Mouse (Mus musculus): ENCODE results near the gene Ltbp1. TPM values are rescaled to one million over a fixed set of nuclear protein-coding genes. Genes with fewer than 3 reads are reported as not detected.

Ltbp1 gene
- polyA plus RNA-seq, 1 experiment from 2014 or later = 2.5 TPM

DNA sequence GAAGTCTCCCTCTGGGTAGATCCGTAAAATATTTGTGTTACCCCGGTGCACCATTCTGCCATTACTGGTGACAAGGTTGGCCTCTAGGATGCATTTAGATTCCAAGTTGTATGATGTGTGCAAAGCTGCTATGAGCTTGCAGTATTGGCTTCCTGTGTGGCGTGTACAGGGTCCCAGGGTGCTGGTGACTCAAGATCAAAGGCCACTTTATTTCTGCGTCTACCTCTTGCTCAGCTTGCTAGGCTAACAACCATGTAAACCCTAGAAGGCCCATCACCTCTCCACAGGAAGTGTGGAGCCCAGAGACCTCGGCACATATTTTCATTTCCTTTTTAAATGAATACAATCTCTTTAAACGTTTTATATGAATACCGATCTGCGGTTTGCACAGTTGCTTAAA, 96.6 kb downstream of the Ltbp1 start:
- Histone ChIP-seq H3K9me3 (ENCODE audit: control insufficient read depth, low read length) (no peaks in the 10 kb centered on the region), H3K9ac (replicated peaks; ENCODE audit: low read length) (no peak overlapping the region)

DNA sequence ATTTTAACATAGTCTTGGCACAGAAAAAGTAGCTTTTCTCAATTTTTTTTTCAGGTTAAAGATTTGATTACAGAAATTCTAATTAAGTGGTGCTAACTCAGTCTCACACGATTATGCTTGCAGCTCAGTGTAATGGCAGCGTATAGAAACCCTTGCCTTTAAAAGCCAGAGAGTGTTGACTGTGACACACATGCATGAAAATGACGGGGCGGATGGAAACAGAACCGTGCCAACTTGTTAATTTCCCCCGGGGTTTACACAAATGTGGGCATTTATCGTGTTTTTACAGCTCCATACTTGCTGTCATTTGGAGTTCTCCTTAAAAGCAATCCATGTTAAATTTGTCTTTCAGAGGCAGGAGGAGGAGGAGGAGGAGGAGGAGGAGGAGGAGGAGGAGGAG, 102.0 kb downstream of the Ltbp1 start:
- Histone ChIP-seq H3K4me2 (ENCODE audit: low read length) (no peak overlapping the region), H3K9me3 (ENCODE audit: control insufficient read depth, low read length) (no peaks in the 10 kb centered on the region), H3K27me3 (ENCODE audit: control insufficient read depth, insufficient read depth, low read length) (no peaks in the 10 kb centered on the region), H3K36me3 (ENCODE audit: control insufficient read depth, insufficient read depth, low read length) (no peaks in the 10 kb centered on the region), H3K27ac (replicated peaks; ENCODE audit: low read depth, low read length) (no peak overlapping the region), H3K4me3 (replicated peaks; ENCODE audit: low read depth, low read length) (no peak overlapping the region), H3K4me1 (ENCODE audit: control insufficient read depth, insufficient read depth, low read length) (no peaks in the 10 kb centered on the region), H3K9ac (replicated peaks; ENCODE audit: low read length) (no peak overlapping the region)
- DNase-seq = peak; percentile 38
- 60% methylated on average over 7 of the region's 7 CpGs for WGBS
- ATAC-seq (ENCODE audit: low FRiP score, low TSS enrichment) = no peak; the same call in 1 of the 2 replicates

More for the DNA sequence above, 96.6 kb downstream of the Ltbp1 start:
- no peak overlapping the region for H3K4me2 ChIP-seq (ENCODE audit: low read length)
- WGBS = 92% methylated on average over 8 of the region's 8 CpGs
- no peak for DNase-seq
- no peak overlapping the region for H3K4me3 ChIP-seq (replicated peaks; ENCODE audit: low read depth, low read length)
- ATAC-seq (ENCODE audit: low FRiP score, low TSS enrichment) = no peak
- no peak overlapping the region for H3K27ac ChIP-seq (replicated peaks; ENCODE audit: low read depth, low read length)
- no peaks in the 10 kb centered on the region for H3K4me1 ChIP-seq (ENCODE audit: control insufficient read depth, insufficient read depth, low read length)
- H3K36me3 ChIP-seq (ENCODE audit: control insufficient read depth, insufficient read depth, low read length) = no peaks in the 10 kb centered on the region
- H3K27me3 ChIP-seq (ENCODE audit: control insufficient read depth, insufficient read depth, low read length) = no peaks in the 10 kb centered on the region

DNA sequence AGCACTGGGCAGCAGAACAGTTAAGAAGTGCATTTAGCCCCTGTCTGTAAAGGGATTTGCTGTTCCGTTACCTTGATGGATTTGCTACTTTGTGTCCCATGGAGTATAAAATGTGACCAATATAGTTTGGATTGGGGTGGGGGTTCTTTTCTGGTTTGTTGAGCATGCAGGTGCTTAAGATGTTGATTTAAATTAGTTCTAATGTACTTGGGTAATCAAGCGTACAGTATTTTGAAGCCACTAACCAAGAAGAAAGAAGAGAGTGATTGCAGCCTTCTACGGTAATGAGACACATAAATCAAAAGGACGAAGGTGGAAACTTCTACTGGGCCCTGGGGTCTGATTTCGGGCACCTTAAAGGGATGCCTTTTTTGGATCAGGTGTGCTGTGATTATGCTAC, 102.5 kb downstream of the Ltbp1 start:
- Histone ChIP-seq H3K27ac (replicated peaks; ENCODE audit: low read depth, low read length) (no peak overlapping the region), H3K4me2 (ENCODE audit: low read length) (no peak overlapping the region), H3K9ac (replicated peaks; ENCODE audit: low read length) (no peak overlapping the region), H3K9me3 (ENCODE audit: control insufficient read depth, low read length) (no peaks in the 10 kb centered on the region), H3K4me1 (ENCODE audit: control insufficient read depth, insufficient read depth, low read length) (no peaks in the 10 kb centered on the region), H3K4me3 (replicated peaks; ENCODE audit: low read depth, low read length) (no peak overlapping the region), H3K27me3 (ENCODE audit: control insufficient read depth, insufficient read depth, low read length) (no peaks in the 10 kb centered on the region), H3K36me3 (ENCODE audit: control insufficient read depth, insufficient read depth, low read length) (no peaks in the 10 kb centered on the region)
- DNase-seq (no peak), ATAC-seq (ENCODE audit: low FRiP score, low TSS enrichment) (no peak)
- WGBS = 65% methylated on average over 5 of the region's 5 CpGs

DNA sequence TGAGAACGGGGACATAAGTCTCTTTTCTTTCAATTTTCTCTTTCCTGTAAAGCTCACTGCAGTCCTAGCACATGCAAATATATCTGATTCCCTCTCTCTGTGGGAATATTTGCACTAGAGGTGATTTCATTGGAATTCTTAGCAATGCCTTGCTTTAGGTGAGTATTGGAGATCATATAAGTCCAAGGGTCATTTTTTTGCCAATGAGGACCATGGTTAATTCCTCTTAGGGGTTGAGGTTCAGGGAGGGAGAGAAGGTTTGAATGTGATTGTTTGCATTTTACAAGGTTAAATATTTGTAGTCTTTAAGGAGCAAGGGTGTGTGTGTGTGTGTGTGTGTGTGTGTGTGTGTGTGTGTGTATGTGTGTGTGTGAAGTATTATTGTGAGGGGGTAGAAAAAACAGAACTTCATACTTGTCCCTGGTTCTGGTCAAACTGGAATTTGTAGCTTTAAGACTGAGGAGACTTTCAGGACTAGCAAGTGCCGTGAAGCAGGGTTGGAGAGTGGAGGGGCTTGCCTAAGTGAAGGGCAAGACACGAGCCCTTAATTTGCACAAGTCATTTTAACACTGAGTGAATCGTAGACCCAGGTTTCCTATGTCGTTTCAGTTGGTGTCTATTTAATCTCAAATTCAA, 103.8 kb downstream of the Ltbp1 start:
- Histone ChIP-seq H3K9ac (replicated peaks; ENCODE audit: low read length) (no peak overlapping the region), H3K27ac (replicated peaks; ENCODE audit: low read depth, low read length) (no peak overlapping the region), H3K4me2 (ENCODE audit: low read length) (no peak overlapping the region), H3K27me3 (ENCODE audit: control insufficient read depth, insufficient read depth, low read length) (no peaks in the 10 kb centered on the region), H3K4me3 (replicated peaks; ENCODE audit: low read depth, low read length) (no peak overlapping the region), H3K9me3 (ENCODE audit: control insufficient read depth, low read length) (no peaks in the 10 kb centered on the region), H3K36me3 (ENCODE audit: control insufficient read depth, insufficient read depth, low read length) (no peaks in the 10 kb centered on the region), H3K4me1 (ENCODE audit: control insufficient read depth, insufficient read depth, low read length) (no peaks in the 10 kb centered on the region)
- 75% methylated on average over 5 of the region's 5 CpGs for WGBS
- DNase-seq (no peak), ATAC-seq (ENCODE audit: low FRiP score, low TSS enrichment) (no peak)

DNA sequence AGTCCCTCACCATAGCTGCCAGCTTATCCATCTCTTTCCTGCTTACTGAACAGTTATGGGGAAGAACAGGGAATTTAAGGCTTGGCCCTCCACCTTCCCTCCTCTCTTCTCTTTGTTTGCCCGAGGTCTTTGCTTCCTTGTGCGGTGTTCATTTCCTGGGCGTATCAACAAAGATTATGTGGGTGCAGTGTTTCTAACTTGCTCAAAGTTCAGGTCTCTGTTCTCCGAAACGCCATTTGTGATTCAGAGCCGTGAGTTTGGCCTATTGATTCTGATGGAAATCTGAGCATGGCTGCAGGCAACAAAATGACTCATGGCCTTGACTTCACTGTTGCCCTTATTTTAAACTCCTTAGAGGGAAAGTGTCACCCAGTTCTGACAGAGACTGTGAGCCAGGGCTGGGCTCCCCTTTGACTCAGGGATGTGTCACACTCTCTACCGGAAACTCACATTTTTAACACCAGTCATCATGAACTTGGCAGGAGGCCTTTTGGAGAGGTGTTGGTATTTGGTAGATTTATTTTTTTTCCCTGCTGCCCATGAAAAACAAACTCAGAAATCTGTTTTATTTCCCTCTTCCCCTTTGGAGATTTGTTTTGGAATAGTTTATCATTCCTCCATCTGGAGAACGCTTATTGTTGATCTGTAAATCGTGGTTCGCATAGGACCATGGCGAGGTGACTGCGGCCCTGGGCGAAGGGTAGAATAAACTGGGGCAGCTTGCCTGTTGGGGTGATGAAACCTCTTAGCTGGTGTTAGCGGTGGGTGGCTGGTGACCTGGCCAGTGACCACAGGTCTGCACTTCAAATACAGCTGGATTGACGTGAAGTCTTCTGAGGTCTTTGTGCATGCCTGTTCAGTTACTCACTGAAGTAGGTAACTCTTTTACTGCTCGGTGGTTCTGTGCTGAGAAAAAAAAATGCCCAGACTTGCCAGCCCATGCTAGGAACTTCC, 105.2 kb downstream of the Ltbp1 start:
- H3K9ac ChIP-seq (replicated peaks; ENCODE audit: low read length) = no peak overlapping the region
- H3K27me3 ChIP-seq (ENCODE audit: control insufficient read depth, insufficient read depth, low read length) = no peaks in the 10 kb centered on the region
- H3K4me2 ChIP-seq (ENCODE audit: low read length) = no peak overlapping the region
- no peak overlapping the region for H3K27ac ChIP-seq (replicated peaks; ENCODE audit: low read depth, low read length)
- H3K9me3 ChIP-seq (ENCODE audit: control insufficient read depth, low read length) = no peaks in the 10 kb centered on the region
- H3K36me3 ChIP-seq (ENCODE audit: control insufficient read depth, insufficient read depth, low read length) = no peaks in the 10 kb centered on the region
- H3K4me3 ChIP-seq (replicated peaks; ENCODE audit: low read depth, low read length) = no peak overlapping the region
- ATAC-seq (ENCODE audit: low FRiP score, low TSS enrichment) = no peak
- 93% methylated on average over 16 of the region's 16 CpGs for WGBS
- DNase-seq = no peak
- no peaks in the 10 kb centered on the region for H3K4me1 ChIP-seq (ENCODE audit: control insufficient read depth, insufficient read depth, low read length)

DNA sequence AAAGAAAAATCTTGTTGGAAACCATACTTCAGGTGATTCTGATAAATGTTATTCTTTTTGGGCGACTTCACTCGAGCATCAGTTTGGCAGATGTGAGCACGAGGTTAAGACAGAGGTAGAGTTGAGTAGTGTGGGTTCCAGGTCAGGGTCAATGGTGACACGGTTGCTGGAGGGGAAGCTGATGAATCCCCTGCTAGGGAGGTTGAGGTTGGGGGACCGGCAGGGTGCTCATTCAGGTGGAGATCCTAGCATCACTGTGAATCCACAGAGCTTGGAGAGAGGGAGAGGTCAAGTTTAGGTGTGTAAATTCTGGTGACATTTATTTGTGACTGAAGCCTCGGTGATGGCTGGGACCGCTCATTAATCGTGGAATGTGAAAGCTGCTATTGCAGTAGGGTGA, 110.2 kb downstream of the Ltbp1 start:
- Histone ChIP-seq H3K4me2 (ENCODE audit: low read length) (no peak overlapping the region), H3K27me3 (ENCODE audit: control insufficient read depth, insufficient read depth, low read length) (no peaks in the 10 kb centered on the region), H3K4me1 (ENCODE audit: control insufficient read depth, insufficient read depth, low read length) (no peaks in the 10 kb centered on the region), H3K9ac (replicated peaks; ENCODE audit: low read length) (no peak overlapping the region), H3K27ac (replicated peaks; ENCODE audit: low read depth, low read length) (no peak overlapping the region), H3K4me3 (replicated peaks; ENCODE audit: low read depth, low read length) (no peak overlapping the region), H3K36me3 (ENCODE audit: control insufficient read depth, insufficient read depth, low read length) (no peaks in the 10 kb centered on the region), H3K9me3 (ENCODE audit: control insufficient read depth, low read length) (no peaks in the 10 kb centered on the region)
- 82% methylated on average over 8 of the region's 8 CpGs for WGBS
- no peak for DNase-seq
- ATAC-seq (ENCODE audit: low FRiP score, low TSS enrichment) = no peak

DNA sequence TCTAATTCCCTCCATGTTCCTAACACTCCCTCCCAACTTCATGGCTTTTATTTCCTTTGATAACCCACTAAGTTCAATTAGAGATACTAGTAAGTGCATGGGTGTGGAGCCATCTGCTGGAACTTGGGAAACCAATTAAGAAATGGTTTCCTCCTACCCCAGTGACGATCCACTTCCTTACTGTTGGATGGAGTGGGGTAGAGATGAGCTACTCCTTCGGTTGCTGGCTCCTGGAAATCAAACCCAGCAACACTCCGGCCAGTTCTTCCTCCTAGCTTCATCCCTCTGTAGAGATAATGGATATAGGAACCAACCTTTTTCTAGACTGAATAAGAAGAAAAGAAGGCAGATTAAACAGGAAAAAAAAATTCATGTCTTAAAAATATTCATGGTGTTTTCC, 113.5 kb downstream of the Ltbp1 start:
- no peaks in the 10 kb centered on the region for H3K4me1 ChIP-seq (ENCODE audit: control insufficient read depth, insufficient read depth, low read length)
- H3K4me3 ChIP-seq (replicated peaks; ENCODE audit: low read depth, low read length) = no peak overlapping the region
- no peaks in the 10 kb centered on the region for H3K36me3 ChIP-seq (ENCODE audit: control insufficient read depth, insufficient read depth, low read length)
- no peaks in the 10 kb centered on the region for H3K27me3 ChIP-seq (ENCODE audit: control insufficient read depth, insufficient read depth, low read length)
- H3K4me2 ChIP-seq (ENCODE audit: low read length) = no peak overlapping the region
- no peaks in the 10 kb centered on the region for H3K9me3 ChIP-seq (ENCODE audit: control insufficient read depth, low read length)
- no peak overlapping the region for H3K27ac ChIP-seq (replicated peaks; ENCODE audit: low read depth, low read length)
- WGBS = 94% methylated on average over 3 of the region's 3 CpGs
- DNase-seq (no peak), ATAC-seq (ENCODE audit: low FRiP score, low TSS enrichment) (no peak)
- no peak overlapping the region for H3K9ac ChIP-seq (replicated peaks; ENCODE audit: low read length)

DNA sequence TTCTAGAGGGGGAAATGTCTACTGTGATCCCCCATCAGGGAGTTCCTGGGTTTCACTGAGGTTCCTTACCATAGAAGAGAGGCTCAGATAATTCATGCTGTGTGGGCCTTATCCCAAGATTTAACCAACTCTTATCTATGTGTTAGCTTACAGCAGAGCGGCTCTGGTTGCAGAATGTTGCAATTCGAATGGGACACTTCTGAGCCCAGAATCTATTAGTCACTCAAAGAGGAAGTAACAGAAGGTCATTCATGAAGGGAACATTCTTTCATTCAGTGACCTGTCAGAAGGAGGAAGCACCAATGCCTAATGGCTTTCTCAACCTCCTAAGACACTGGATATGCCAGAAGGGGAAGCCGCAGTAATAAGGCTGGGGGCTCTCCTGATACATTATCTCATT, 114.1 kb downstream of the Ltbp1 start:
- DNase-seq (no peak), ATAC-seq (ENCODE audit: low FRiP score, low TSS enrichment) (no peak)
- H3K4me1 ChIP-seq (ENCODE audit: control insufficient read depth, insufficient read depth, low read length) = no peaks in the 10 kb centered on the region
- H3K27me3 ChIP-seq (ENCODE audit: control insufficient read depth, insufficient read depth, low read length) = no peaks in the 10 kb centered on the region
- H3K4me2 ChIP-seq (ENCODE audit: low read length) = no peak overlapping the region
- 74% methylated on average over 3 of the region's 3 CpGs for WGBS
- no peak overlapping the region for H3K9ac ChIP-seq (replicated peaks; ENCODE audit: low read length)
- H3K36me3 ChIP-seq (ENCODE audit: control insufficient read depth, insufficient read depth, low read length) = no peaks in the 10 kb centered on the region
- no peak overlapping the region for H3K4me3 ChIP-seq (replicated peaks; ENCODE audit: low read depth, low read length)
- no peak overlapping the region for H3K27ac ChIP-seq (replicated peaks; ENCODE audit: low read depth, low read length)
- no peaks in the 10 kb centered on the region for H3K9me3 ChIP-seq (ENCODE audit: control insufficient read depth, low read length)

DNA sequence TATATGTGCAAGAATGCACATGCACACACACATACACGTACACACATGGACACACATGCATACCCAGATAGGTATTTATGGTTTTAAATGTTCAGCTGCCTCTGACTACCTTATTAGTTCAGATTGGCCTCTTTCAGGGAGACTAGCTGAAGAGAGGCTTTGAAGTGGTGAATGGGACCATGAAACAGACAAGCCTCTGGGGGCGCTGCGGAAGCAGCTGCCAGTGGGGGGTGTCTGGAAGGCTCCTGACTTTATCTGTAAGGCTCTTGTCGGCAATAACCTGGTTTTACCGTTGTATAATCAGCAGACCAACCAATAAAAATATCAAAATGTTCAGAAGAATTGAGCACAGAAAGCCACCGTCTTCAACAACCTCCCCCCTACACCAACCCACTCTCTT, 114.7 kb downstream of the Ltbp1 start:
- no peak overlapping the region for H3K4me3 ChIP-seq (replicated peaks; ENCODE audit: low read depth, low read length)
- DNase-seq = peak; percentile 35

More for the DNA sequence above, 114.7 kb downstream of the Ltbp1 start:
- Histone ChIP-seq H3K27me3 (ENCODE audit: control insufficient read depth, insufficient read depth, low read length) (no peaks in the 10 kb centered on the region), H3K36me3 (ENCODE audit: control insufficient read depth, insufficient read depth, low read length) (no peaks in the 10 kb centered on the region), H3K4me1 (ENCODE audit: control insufficient read depth, insufficient read depth, low read length) (no peaks in the 10 kb centered on the region), H3K27ac (replicated peaks; ENCODE audit: low read depth, low read length) (no peak overlapping the region), H3K9ac (replicated peaks; ENCODE audit: low read length) (no peak overlapping the region), H3K4me2 (ENCODE audit: low read length) (no peak overlapping the region), H3K9me3 (ENCODE audit: control insufficient read depth, low read length) (no peaks in the 10 kb centered on the region)
- 34% methylated on average over 6 of the region's 6 CpGs for WGBS
- ATAC-seq (ENCODE audit: low FRiP score, low TSS enrichment) = no peak

Data from midbrain, embryonic 14.5 days (tissue).